Mouse (Mus musculus) spleen, adult 2 months (tissue): ENCODE results near the gene Chst8.

Source experiments
- CTCF ChIP-seq: fragments of 200-500 bp; IDR thresholded peaks from 2 replicates; pipeline ENCODE4 v1.5.1; 2011; ENCODE audit warnings: mild to moderate bottlenecking, inconsistent platforms; ENCODE audit not compliant: insufficient read depth, insufficient read length, insufficient replicate concordance; ENCODE audit errors: extremely low read depth
- POLR2A ChIP-seq: fragments of 200-500 bp; IDR thresholded peaks from 2 replicates; pipeline ENCODE4 v1.6.1; 2011; ENCODE audit warnings: low read depth, low read length, inconsistent platforms

GRCm38 (mm10) chr7:34703437-34703836 is 109.1 kb downstream of the Chst8 start:
- no peak for TF ChIP-seq CTCF
- no peak for TF ChIP-seq POLR2A
